Mouse (Mus musculus) liver, embryonic 14.5 days (tissue): ENCODE data around the gene Ptprj. TPM values are rescaled to one million over a fixed set of nuclear protein-coding genes. Genes with fewer than 3 reads are reported as not detected.

Experiments
- ATAC-seq: fragments of 200-750 bp; cut with Nextera tagmentation; 2 replicates; pipeline ENCODE4 v1.8.0; 2017; ENCODE audit warnings: moderate number of reproducible peaks, mild to moderate bottlenecking, moderate library complexity; ENCODE audit not compliant: insufficient read depth
- DNase-seq, 3 experiments: peaks; one replicate each; pipeline ENCODE4 v3.0.0-alpha.2; 2012 to 2013; ENCODE audit warnings: low read depth in 3 of 3, low spot score in 3 of 3
- H3K27ac ChIP-seq: fragments of 300-500 bp; sonication (generic); 2 replicates; pipeline ENCODE4 v1.5.1; 2014; ENCODE audit warnings: moderate library complexity, mild to moderate bottlenecking, control low read depth, inconsistent platforms
- H3K27me3 ChIP-seq: fragments of 300-500 bp; sonication (generic); 2 replicates; pipeline ENCODE4 v1.6.1; 2014; ENCODE audit warnings: mild to moderate bottlenecking, low read length, moderate library complexity; ENCODE audit not compliant: control insufficient read depth, insufficient read depth
- H3K36me3 ChIP-seq: fragments of 300-500 bp; sonication (generic); replicated peaks from 2 replicates; pipeline ENCODE4 v1.6.1; 2014; ENCODE audit warnings: low read depth; ENCODE audit not compliant: control insufficient read depth, insufficient read depth
- H3K4me1 ChIP-seq, 2 experiments: fragments of 200-500 bp in 1 of 2; fragments of 300-500 bp in 1 of 2; sonication (generic) in 1 of 2; replicated peaks; 2 replicates each; pipeline ENCODE4 v1.6.1; 2012 to 2014; ENCODE audit warnings: antibody characterized with exemption in 1 of 2, inconsistent platforms in 1 of 2, low read length in 1 of 2; ENCODE audit not compliant: control insufficient read depth in 2 of 2, insufficient read depth in 2 of 2
- H3K4me2 ChIP-seq: fragments of 300-500 bp; sonication (generic); 2 replicates; pipeline ENCODE4 v1.6.1; 2014; ENCODE audit warnings: low read depth, mild to moderate bottlenecking, control low read depth, moderate library complexity
- H3K4me3 ChIP-seq, 2 experiments: fragments of 200-500 bp in 1 of 2; fragments of 300-500 bp in 1 of 2; sonication (generic) in 1 of 2; 2 replicates each; pipeline ENCODE4 v1.5.1; 2012 to 2014; ENCODE audit warnings: low read depth in 2 of 2, low read length in 2 of 2, mild to moderate bottlenecking in 2 of 2, control low read depth in 1 of 2, inconsistent platforms in 1 of 2, moderate library complexity in 1 of 2; ENCODE audit not compliant: insufficient read depth in 1 of 2
- H3K9ac ChIP-seq: fragments of 300-500 bp; sonication (generic); replicated peaks from 2 replicates; pipeline ENCODE4 v1.6.1; 2014; ENCODE audit warnings: mild to moderate bottlenecking, control low read depth, moderate library complexity
- H3K9me3 ChIP-seq: fragments of 300-500 bp; sonication (generic); 2 replicates; pipeline ENCODE4 v1.6.1; 2016; ENCODE audit warnings: low read length, mixed read lengths; ENCODE audit not compliant: control insufficient read depth
- CTCF ChIP-seq: IDR thresholded peaks from 2 replicates; pipeline ENCODE4 v1.5.1; 2016; ENCODE audit warnings: antibody characterized with exemption, low read depth, control low read depth
- EP300 ChIP-seq: IDR thresholded peaks from 2 replicates; pipeline ENCODE4 v1.6.1; 2016; ENCODE audit warnings: antibody characterized with exemption, low read depth
- WGBS: fragments of 180-500 bp; shearing (Covaris S2); extraction: QIAGEN DNeasy Blood & Tissue Kit; methylation state at CpG from one replicate; pipeline ENCODE4 v1.1.7; 2014; ENCODE audit not compliant: insufficient replicate concordance; 5-methylcytosine and 5-hydroxymethylcytosine counted together
- polyA plus RNA-seq, 2 experiments: library from polyadenylated mRNA; depleted of rRNA in 1 of 2; stranded (reverse) in 1 of 2; unstranded in 1 of 2; fragments of >200 nt; fragmentation: Nextera tagmentation in 1 of 2; extraction: Ambion mirVana in 1 of 2; gene quantifications; 2 replicates each; pipeline versions ENCODE4 v1.2.1 to v1.2.3; 2012 to 2014

Ptprj gene
- polyA plus RNA-seq, 2 experiments, result 2.6 to 2.7 TPM

GRCm38 (mm10) chr2:90490279-90491046 lies 90.0 kb downstream of the Ptprj start:
- no peaks in the 10 kb centered on the region for H3K27me3 ChIP-seq
- DNase-seq (no peak), ATAC-seq (no peak)
- no peaks in the 10 kb centered on the region for H3K9me3 ChIP-seq
- no peak for TF ChIP-seq CTCF
- TF ChIP-seq EP300, result no peak
- no peaks in the 10 kb centered on the region for H3K36me3 ChIP-seq
- no peak overlapping the region for H3K4me3 ChIP-seq
- WGBS, result 25% methylated on average over 13 of the region's 13 CpGs
- peaks cover 0 to 18% of the 10 kb centered on the region in 2 experiments; a peak in 3 of 4 replicates for H3K4me1 ChIP-seq
- no peak overlapping the region for H3K9ac ChIP-seq
- no peak overlapping the region for H3K4me2 ChIP-seq
- H3K27ac ChIP-seq, result no peak overlapping the region

- TF ChIP-seq CTCF, result no peak
- TF ChIP-seq EP300, result no peak
- Histone ChIP-seq H3K4me3 (no peak overlapping the region), H3K4me2 (no peak overlapping the region), H3K36me3 (no peaks in the 10 kb centered on the region), H3K9me3 (no peaks in the 10 kb centered on the region), H3K27me3 (no peaks in the 10 kb centered on the region), H3K4me1 (peaks cover 0 to 20% of the 10 kb centered on the region in 2 experiments; a peak in 3 of 4 replicates), H3K27ac (no peak overlapping the region), H3K9ac (no peak overlapping the region)
- no peak for DNase-seq
- no peak for ATAC-seq
- WGBS, result 63% methylated on average over 4 of the region's 4 CpGs
These were observed 90.6 kb downstream of the Ptprj start for GRCm38 (mm10) chr2:90489839-90490238.

- TF ChIP-seq EP300 (no peak), CTCF (no peak)
- WGBS, result 78% methylated on average over 8 of the region's 8 CpGs
- H3K36me3 ChIP-seq, result no peaks in the 10 kb centered on the region
- H3K27ac ChIP-seq, result no peak overlapping the region
- no peaks in the 10 kb centered on the region for H3K27me3 ChIP-seq
- no peak for ATAC-seq
- DNase-seq, result no peak
- no peaks in the 10 kb centered on the region for H3K9me3 ChIP-seq
- H3K4me3 ChIP-seq, result no peak overlapping the region
- no peak overlapping the region for H3K9ac ChIP-seq
- H3K4me2 ChIP-seq, result no peak overlapping the region
- H3K4me1 ChIP-seq, result peaks cover 0 to 18% of the 10 kb centered on the region in 2 experiments; a peak in 3 of 4 replicates
These were observed 91.5 kb downstream of the Ptprj start for GRCm38 (mm10) chr2:90488690-90489590.

- H3K9me3 ChIP-seq, result no peaks in the 10 kb centered on the region
- no peaks in the 10 kb centered on the region for H3K36me3 ChIP-seq
- no peak overlapping the region for H3K27ac ChIP-seq
- DNase-seq, result no peak
- no peak overlapping the region for H3K4me2 ChIP-seq
- WGBS, result 74% methylated on average over 11 of the region's 11 CpGs
- H3K4me1 ChIP-seq, result peaks cover 0 to 16% of the 10 kb centered on the region in 2 experiments; a peak in 3 of 4 replicates
- H3K4me3 ChIP-seq, result no peak overlapping the region
- TF ChIP-seq EP300 (no peak), CTCF (no peak)
- ATAC-seq, result no peak
- no peaks in the 10 kb centered on the region for H3K27me3 ChIP-seq
- H3K9ac ChIP-seq, result no peak overlapping the region
These were observed 92.8 kb downstream of the Ptprj start for GRCm38 (mm10) chr2:90487471-90488238.
